Mouse (Mus musculus) intestine, embryonic 16.5 days (tissue): ENCODE measurements around the gene Gp5. TPM values are rescaled to one million over a fixed set of nuclear protein-coding genes. Genes with fewer than 3 reads are reported as not detected.

ENCODE experiments used
- ATAC-seq: fragments of 200-750 bp; cut with Nextera tagmentation; 2 replicates; pipeline ENCODE4 v1.8.0; 2017; ENCODE audit warnings: moderate TSS enrichment, moderate library complexity
- H3K27ac ChIP-seq: fragments of 300-500 bp; sonication (generic); 2 replicates; pipeline ENCODE4 v1.5.1; 2014; ENCODE audit warnings: mild to moderate bottlenecking, low read length
- H3K27me3 ChIP-seq: fragments of 300-500 bp; sonication (generic); replicated peaks from 2 replicates; pipeline ENCODE4 v1.6.1; 2014; ENCODE audit warnings: low read length, control low read depth, mixed read lengths; ENCODE audit not compliant: control insufficient read depth, insufficient read depth
- H3K36me3 ChIP-seq: fragments of 300-500 bp; sonication (generic); 2 replicates; pipeline ENCODE4 v1.6.1; 2014; ENCODE audit warnings: low read length, control low read depth; ENCODE audit not compliant: control insufficient read depth, insufficient read depth
- H3K4me1 ChIP-seq: fragments of 300-500 bp; sonication (generic); 2 replicates; pipeline ENCODE4 v1.6.1; 2014; ENCODE audit warnings: low read length, control low read depth, mixed read lengths; ENCODE audit not compliant: control insufficient read depth, insufficient read depth
- H3K4me2 ChIP-seq: fragments of 300-500 bp; sonication (generic); 2 replicates; pipeline ENCODE4 v1.6.1; 2014; ENCODE audit warnings: low read depth, low read length, control low read depth
- H3K4me3 ChIP-seq: fragments of 300-500 bp; sonication (generic); 2 replicates; pipeline ENCODE4 v1.5.1; 2014; ENCODE audit warnings: mild to moderate bottlenecking, low read length
- H3K9ac ChIP-seq: fragments of 300-500 bp; sonication (generic); 2 replicates; pipeline ENCODE4 v1.6.1; 2014; ENCODE audit warnings: low read depth, low read length
- H3K9me3 ChIP-seq: fragments of 300-500 bp; sonication (generic); 2 replicates; pipeline ENCODE4 v1.6.1; 2016; ENCODE audit warnings: low read length, control low read depth; ENCODE audit not compliant: control insufficient read depth
- WGBS: fragments of 180-500 bp; shearing (Covaris S2); extraction: QIAGEN DNeasy Blood & Tissue Kit; methylation state at CpG from one replicate; pipeline ENCODE4 v1.1.7; 2014; 5-methylcytosine and 5-hydroxymethylcytosine counted together
- polyA plus RNA-seq: library from polyadenylated mRNA; unstranded; fragments of >200 nt; fragmentation: Nextera tagmentation; extraction: Ambion mirVana; gene quantifications from 2 replicates; pipeline ENCODE4 v1.2.1, GENCODE M21; 2015

Gp5 gene
- polyA plus RNA-seq, 1 experiment from 2014 or later, result 0.42 TPM

- H3K9me3 ChIP-seq, result no peaks in the 10 kb centered on the region
- no peak for ATAC-seq
- H3K36me3 ChIP-seq, result no peaks in the 10 kb centered on the region
- 82% methylated on average over 7 of the region's 7 CpGs for WGBS
- H3K27ac ChIP-seq, result no peak overlapping the region
- H3K27me3 ChIP-seq, result 0 out of 2 replicates have a peak, but pooled peaks cover 3% of the 10 kb centered on the region
- no peak overlapping the region for H3K9ac ChIP-seq
- no peak overlapping the region for H3K4me2 ChIP-seq
- no peak overlapping the region for H3K4me3 ChIP-seq
- H3K4me1 ChIP-seq, result no peaks in the 10 kb centered on the region
Measured at GRCm38 (mm10) chr16:30258441-30258840, 52.1 kb downstream of the Gp5 start.

GRCm38 (mm10) chr16:30257718-30258117 lies 52.9 kb downstream of the Gp5 start:
- 0 out of 2 replicates have a peak, but pooled peaks cover 2% of the 10 kb centered on the region for H3K4me1 ChIP-seq

More at GRCm38 (mm10) chr16:30257718-30258117, 52.9 kb downstream of the Gp5 start:
- Histone ChIP-seq H3K4me2 (no peak overlapping the region), H3K27me3 (0 out of 2 replicates have a peak, but pooled peaks cover 3% of the 10 kb centered on the region), H3K4me3 (no peak overlapping the region), H3K27ac (no peak overlapping the region), H3K36me3 (no peaks in the 10 kb centered on the region), H3K9ac (no peak overlapping the region), H3K9me3 (no peaks in the 10 kb centered on the region)
- 70% methylated on average over 9 of the region's 9 CpGs for WGBS
- no peak for ATAC-seq

Other genes starting within 250 kb of the Gp5 start
- gene Hes1, start 246.4 kb downstream of the Gp5 start, polyA plus RNA-seq, result 25.9 and 36.1 TPM in 2 replicates
- gene Cpn2, start 43.3 kb downstream of the Gp5 start, polyA plus RNA-seq, result 0.24 and 0.28 TPM in 2 replicates
- 0.32 and 0.37 TPM in 2 replicates for gene Lrrc15, start 27.5 kb downstream of the Gp5 start, polyA plus RNA-seq
- gene Atp13a3, start 95.2 kb upstream of the Gp5 start, polyA plus RNA-seq, result 14.1 and 17.2 TPM in 2 replicates
- gene Tmem44, start 240.1 kb upstream of the Gp5 start, polyA plus RNA-seq, result 7.2 and 8.4 TPM in 2 replicates